Mouse (Mus musculus) 416B (cell line): ENCODE results near the gene Cd164.

Source experiments
- DNase-seq: peaks from one replicate; pipeline ENCODE4 v3.0.0; 2011; ENCODE audit warnings: low read depth

Gene Cd164

GRCm38 (mm10) chr10:41546396-41547165 is 27.4 kb downstream of the Cd164 start:
- DNase-seq = no peak

DNA sequence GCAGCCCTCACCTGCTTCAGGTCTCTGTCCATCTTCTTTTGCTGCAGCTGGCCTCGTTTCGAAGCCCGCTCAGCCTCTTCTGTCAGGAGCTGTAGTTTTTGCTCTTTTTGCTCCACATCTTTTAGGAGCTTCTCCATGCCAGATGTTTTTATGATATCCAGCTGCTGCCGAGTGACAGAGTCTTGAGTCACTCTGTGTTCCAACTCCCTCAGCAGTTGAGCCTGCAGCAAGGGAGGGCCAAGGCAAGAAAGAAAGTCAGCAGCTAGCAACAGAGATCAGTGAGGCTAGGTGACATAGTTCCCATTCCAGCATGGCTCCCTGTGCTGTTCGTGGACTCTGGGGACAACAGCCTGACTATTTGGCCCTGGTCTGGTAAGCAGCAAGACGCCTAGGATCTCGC is 31.5 kb downstream of the Cd164 start:
- no peak for DNase-seq

- peak; percentile 30 for DNase-seq
Observed at GRCm38 (mm10) chr10:41552319-41552718, 33.1 kb downstream of the Cd164 start.

DNA sequence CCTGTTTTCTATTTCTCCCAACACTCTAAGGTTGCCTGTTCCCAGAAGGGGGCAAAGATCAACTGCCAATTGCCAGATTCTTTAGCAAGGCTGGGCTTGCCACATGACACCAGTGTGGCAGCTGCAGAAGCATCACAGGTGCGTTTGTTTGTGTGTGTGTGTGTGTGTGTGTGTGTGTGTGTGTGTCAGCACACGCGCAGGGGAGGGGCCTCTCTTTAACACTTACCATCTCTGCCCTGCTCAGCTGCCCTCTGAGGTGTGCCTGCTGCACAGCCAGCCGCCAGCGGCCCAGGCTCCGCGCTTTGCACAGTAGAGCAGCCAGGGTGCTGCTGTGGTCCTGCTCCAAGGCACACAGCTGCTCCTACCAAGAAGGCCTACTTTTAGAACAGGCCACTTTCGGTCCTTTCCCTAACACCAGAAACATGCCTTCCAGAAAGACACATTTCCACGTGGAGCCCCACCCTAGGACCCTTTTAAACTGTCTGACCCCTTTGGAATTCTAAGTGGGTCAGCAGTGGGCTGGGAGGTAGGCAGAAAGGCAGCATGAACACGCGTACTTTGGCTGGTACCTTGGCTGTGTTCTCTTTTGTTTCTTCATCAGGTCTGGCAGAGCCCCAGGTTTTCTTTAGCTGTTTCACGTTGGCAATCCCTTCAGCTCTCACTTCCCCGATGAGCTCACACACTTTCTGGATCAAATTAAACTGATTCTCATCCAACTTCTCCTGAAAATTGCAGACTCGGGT is 33.8 kb downstream of the Cd164 start:
- no peak for DNase-seq

- DNase-seq = no peak
Observed at GRCm38 (mm10) chr10:41553711-41554110, 34.5 kb downstream of the Cd164 start.

- no peak for DNase-seq
Observed at GRCm38 (mm10) chr10:41555081-41555480, 35.9 kb downstream of the Cd164 start.

DNA sequence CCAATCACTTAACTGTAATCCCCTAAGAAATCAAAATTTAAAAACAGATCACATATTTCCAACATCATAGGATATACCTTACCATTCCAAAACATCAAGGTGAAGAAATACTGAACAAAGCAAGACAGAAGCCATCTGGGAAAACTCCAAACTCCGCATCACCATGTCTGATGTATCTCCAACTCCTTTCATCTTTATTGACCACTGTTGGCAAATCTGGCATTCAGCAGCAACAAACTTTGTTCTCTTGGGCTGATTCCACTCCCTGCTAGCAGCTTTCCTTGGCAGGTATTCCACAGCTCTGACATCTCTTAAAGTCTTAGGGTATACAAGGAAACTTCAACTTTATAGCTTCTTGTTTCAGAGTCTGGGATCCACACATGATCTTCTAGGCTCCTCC is 39.2 kb downstream of the Cd164 start:
- DNase-seq = no peak

- no peak for DNase-seq
Observed at GRCm38 (mm10) chr10:41561701-41562395, 42.6 kb downstream of the Cd164 start.

DNA sequence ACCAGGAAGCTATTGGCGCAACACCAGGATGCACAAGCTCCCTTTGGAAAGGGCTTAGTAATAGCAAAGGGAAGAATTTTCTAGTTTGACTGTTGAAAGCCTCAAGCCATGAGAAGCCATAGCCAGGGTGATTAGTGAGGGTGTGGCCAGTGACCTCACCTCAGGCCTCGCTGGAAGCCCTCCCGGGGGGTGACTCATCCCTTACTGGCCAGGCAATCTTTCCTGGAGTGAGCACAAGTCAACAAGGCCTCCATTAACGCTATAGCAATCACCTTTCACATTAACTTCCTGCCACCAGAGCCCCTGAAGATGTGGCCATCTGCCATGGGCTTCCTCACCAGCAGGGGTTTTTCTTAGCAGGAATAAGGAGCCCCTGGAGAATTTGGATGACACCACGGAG is 45.9 kb downstream of the Cd164 start:
- DNase-seq = peak; percentile 92

- DNase-seq = peak; percentile 27
Observed at GRCm38 (mm10) chr10:41568306-41568705, 49.1 kb downstream of the Cd164 start.

GRCm38 (mm10) chr10:41571065-41571464 is 51.9 kb downstream of the Cd164 start:
- peak; percentile 46 for DNase-seq

GRCm38 (mm10) chr10:41572274-41572673 is 53.1 kb downstream of the Cd164 start:
- DNase-seq = no peak

GRCm38 (mm10) chr10:41573190-41573589 is 54.0 kb downstream of the Cd164 start:
- peak; percentile 34 for DNase-seq

GRCm38 (mm10) chr10:41575451-41576327 is 56.5 kb downstream of the Cd164 start:
- DNase-seq = no peak

DNA sequence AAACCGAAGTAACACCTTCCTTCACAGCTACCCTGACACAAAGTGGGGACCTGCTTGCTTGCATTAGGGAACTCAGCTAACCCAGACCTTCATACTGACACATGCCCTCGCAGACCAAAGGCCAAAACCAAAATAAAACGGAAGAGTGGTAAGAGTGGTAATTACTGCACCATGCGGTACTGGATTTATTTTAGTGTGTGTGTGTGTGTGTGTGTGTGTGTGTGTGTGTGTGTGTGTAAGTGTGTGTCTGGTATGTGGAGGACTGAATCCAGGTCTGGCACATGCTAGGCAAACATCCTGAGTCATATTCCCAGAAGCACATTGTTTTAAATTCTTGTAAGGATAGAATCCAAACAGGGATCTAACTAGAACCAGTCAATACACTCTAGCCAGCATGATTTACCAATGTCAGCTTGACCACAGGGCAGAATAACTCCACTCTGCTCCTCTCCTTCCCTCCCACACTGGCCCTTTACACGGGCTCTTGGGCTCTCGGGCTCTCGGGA is 57.2 kb downstream of the Cd164 start:
- DNase-seq = no peak

- DNase-seq = no peak
Observed at GRCm38 (mm10) chr10:41578541-41578940, 59.3 kb downstream of the Cd164 start.

DNA sequence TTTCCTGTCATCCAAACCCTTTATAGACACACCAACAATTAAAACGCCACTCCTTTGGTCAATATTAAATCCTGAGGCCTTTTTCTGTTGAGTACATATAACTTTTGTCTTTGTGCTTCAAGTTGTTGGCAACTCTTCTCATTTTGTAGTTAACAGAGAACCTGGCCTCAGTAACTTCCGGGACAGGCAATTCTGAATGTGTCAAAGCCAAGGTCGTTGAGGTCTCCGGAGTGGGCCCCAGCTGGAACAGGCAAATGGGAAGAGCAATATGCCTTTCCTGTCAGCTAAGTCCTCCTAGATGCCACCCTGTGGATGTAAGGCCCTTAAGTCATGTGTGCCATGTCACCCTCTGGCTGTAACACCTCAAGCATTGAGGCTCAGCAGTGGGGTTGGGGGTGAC is 61.2 kb downstream of the Cd164 start:
- no peak for DNase-seq
